Mouse (Mus musculus) brain, embryonic 14.5 days (tissue): Measurements from ENCODE around the gene 1700023F06Rik.

Source experiments
- CTCF ChIP-seq: fragments of 200-500 bp; IDR thresholded peaks from 2 replicates; pipeline ENCODE4 v1.5.1; 2012; ENCODE audit warnings: inconsistent platforms, mild to moderate bottlenecking, moderate library complexity, borderline replicate concordance; ENCODE audit not compliant: insufficient read depth, insufficient read length; ENCODE audit errors: extremely low read depth
- POLR2A ChIP-seq: fragments of 200-500 bp; IDR thresholded peaks from 2 replicates; pipeline ENCODE4 v1.6.1; 2012; ENCODE audit warnings: mild to moderate bottlenecking, inconsistent platforms, borderline replicate concordance; ENCODE audit not compliant: poor library complexity, insufficient read depth, insufficient read length, severe bottlenecking; ENCODE audit errors: extremely low read depth

- TF ChIP-seq CTCF, result no peak
- TF ChIP-seq POLR2A, result no peak
These were observed 29.6 kb downstream of the 1700023F06Rik start for GRCm38 (mm10) chr11:103178748-103179147.
